Mouse (Mus musculus) v-Abl transformed pro-B cells (cell line): ENCODE results near the gene Tecrl.

Experiments
- in situ Hi-C, 2 experiments: fragments of 400-800 bp; cut with MboI; formaldehyde crosslinking; loops; one replicate each; pipeline ENCODE4 v1.15.1; 2025; ENCODE audit not compliant: unreplicated experiment in 2 of 2

Tecrl gene

GRCm38 (mm10) chr5:83354846-83355561, at the start of gene Tecrl:
Tecrl (minus strand) TSS chr5:83355195.
- in situ Hi-C loops: no loop called here

DNA sequence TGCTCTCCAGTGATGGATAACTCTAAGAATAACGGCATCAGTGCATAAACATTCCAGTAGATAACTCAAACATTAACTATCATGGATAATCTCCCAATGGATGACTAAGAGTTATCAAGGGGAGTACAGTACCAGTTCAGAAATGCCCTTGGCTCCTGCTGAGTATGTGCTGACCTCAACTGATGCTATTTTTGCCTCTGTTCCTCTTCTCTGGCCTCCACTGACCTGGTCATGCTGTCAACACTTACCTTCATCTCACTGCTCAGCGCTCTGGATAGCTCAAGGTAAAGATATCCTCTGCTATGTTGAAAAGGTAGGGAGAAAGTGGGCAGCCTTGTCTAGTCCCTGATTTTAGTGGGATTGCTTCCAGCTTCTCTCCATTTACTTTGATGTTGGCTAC, 30.0 kb upstream of the Tecrl start:
- in situ Hi-C loops: no loop called here

- in situ Hi-C loops: no loop called here
These were observed 3.4 kb downstream of the Tecrl start for GRCm38 (mm10) chr5:83351615-83352014.

- in situ Hi-C loops: no loop called here
These were observed 15.9 kb downstream of the Tecrl start for GRCm38 (mm10) chr5:83339144-83339543.

GRCm38 (mm10) chr5:83267148-83267776, 87.7 kb downstream of the Tecrl start:
- in situ Hi-C loops: no loop called here

DNA sequence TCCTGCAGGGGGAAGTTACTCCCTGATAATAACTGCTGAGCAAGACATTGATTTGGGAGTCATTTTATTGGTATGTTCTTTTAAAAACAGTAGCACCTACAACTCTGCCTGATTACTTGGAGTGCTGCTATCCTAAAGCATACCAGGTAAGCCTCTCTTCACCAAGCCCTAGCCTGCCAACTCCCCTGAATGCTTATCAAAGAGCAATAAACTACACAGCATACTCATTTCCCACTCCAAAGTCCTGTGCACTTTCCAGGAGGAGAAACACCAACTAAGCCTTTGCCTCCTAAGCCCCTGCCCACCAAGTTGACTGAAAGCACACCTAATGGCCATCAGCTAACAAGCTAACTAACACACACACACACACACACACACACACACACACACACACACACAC, 94.9 kb downstream of the Tecrl start:
- in situ Hi-C loops: no loop called here

DNA sequence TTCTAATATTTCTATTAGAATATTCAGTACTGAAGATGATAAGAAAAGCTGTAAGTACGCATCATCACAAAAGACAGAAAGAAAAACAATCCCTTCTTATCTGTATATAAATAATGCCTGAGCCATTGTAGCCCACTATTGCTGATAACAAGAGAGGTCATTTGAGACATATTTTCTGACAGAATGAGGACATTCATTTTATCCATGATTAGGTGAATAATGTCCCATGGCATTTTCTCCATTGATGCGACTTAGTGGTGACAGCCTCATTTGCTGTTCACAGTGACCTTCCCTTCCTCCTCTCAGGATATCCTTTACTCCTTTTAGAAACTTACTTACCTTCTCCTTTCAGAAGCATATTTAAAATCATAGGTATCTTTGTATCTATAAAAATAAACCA, 100.9 kb downstream of the Tecrl start:
- in situ Hi-C loops: no loop called here

DNA sequence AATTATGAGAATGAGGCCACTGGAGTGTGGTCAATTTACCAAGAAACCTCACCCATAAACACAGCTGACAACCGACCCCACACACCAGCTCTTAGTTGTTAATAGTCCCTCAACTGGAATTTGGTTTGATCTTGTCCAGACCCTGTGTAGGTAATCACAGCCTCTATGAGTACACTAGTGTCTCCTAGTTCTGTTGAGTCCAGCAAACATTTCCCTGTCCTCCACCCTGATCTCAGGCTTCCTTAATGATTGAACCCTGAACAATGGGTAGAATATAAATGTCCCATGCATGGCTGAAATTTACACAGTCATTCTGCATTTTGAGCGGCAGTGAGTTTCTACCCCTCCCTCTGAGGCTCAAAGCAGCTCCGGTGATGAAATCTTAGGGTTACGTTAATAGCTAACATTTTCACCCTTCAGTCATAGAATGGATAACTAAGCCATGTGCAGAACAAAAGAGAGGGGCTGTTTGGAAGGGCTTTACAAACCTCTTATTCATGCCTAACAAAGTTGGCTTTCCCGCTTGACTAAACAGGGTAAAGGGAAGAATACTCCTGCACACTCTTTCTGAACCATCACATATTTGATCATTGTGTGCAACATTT, 116.0 kb downstream of the Tecrl start:
- in situ Hi-C loops: no loop called here
